Mouse (Mus musculus) cerebellum, postnatal 4 days (tissue): ENCODE measurements around the gene Tbc1d30.

Experiments used
- DNase-seq, 2 experiments: peaks; one replicate each; pipeline ENCODE4 v3.0.0; 2022; ENCODE audit warnings: low spot score in 2 of 2, mixed read lengths in 1 of 2

The Tbc1d30 gene

DNA sequence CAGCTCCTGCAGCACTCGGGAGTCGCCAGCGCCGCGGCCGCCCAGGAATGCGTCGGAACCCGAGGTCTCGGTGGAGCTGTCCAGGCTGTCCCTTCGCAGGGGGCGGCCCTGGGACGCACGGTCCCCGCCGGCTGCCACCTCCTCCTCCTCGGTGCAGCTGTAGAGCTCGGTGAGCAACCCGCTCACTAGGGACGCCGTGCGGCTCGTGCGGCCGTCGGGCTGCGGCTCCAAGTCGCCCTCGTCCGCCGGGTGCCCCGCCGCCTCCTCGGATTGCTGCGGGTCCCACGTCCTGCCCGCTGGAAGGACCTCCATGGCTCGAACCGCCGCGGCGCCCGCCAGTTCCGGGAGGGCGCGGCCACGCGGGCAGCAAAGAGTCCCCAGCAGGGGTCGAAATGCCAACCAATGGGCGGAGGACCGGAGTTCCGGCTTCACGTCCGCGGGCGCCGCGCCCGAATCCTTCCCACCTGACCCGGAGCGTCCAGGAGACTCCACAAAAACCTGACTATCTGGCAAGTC lies at the start of gene Tbc1d30:
Gene Tbc1d30 (minus strand): TSS at position 213 of the 516 bp plus-strand sequence.
- DNase-seq, result peak in 1 of 2 experiments; percentile 35

DNA sequence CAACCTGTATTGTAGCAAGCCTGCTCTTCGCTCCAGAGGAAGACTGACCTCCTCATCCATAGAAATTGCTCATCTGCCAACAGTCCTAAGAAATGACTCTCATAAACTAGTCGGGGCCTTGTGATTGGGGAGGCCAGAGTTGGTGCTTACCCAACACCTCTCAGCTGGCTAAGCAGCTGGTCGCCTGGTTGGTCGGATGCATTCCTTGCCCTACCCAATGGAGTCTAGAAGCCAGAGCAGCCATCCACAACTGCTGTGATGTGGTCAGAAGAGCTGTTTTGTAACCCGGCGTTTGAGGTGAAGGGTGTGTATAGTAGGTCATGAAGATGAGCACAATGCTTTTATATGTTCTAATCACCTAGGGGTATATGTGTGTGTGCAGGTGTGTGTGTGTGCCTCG lies 47.5 kb upstream of the Tbc1d30 start:
- DNase-seq, result no peak

GRCm38 (mm10) chr10:121395542-121396176 lies 44.6 kb upstream of the Tbc1d30 start:
- no peak for DNase-seq

- no peak for DNase-seq
Measured at GRCm38 (mm10) chr10:121394789-121395325, 43.8 kb upstream of the Tbc1d30 start.

- DNase-seq, result no peak
Measured at GRCm38 (mm10) chr10:121394270-121394669, 43.2 kb upstream of the Tbc1d30 start.

GRCm38 (mm10) chr10:121391901-121392300 lies 40.8 kb upstream of the Tbc1d30 start:
- DNase-seq, result no peak

DNA sequence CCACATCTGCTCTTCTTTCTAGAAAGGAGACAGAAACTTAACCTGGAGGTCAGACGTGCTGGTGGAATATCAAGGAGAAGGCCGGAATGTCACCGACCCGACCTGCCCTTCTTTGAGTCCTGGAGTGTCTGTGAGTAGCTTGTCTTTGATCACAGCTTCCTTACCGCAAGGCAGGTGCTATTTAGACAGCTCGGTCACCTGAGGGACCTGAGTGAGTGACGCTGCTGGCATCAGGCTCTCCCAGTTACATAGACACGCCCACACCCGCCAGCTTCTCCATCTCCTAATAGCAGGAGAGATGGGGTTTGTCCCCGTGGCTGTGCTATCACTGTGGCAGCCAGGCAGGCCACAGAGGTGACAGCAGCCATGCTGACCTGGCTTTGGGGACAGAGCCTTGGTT lies 39.5 kb upstream of the Tbc1d30 start:
- no peak for DNase-seq

GRCm38 (mm10) chr10:121386347-121386746 lies 35.3 kb upstream of the Tbc1d30 start:
- DNase-seq, result no peak

DNA sequence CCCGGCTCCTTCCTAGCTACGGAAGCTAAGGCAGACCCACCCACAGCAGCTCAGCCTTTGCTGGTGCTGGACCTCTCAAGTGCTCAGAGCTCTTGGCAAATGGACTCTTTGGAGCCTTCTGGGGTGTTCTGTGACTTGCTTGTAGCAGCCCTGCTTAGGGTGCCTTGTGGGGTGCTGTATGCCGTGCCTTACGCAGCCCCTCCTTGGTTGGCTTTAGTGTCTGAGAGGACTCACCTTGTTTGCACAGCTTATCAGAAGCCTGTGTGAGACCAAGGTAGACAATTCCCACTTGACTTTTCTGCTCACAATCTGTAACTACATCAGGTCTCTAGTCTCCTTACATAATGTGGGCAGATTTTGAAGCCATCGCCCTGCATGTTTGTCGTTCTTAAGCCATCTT lies 34.6 kb upstream of the Tbc1d30 start:
- DNase-seq, result no peak

- no peak for DNase-seq
Measured at GRCm38 (mm10) chr10:121384710-121385109, 33.6 kb upstream of the Tbc1d30 start.

DNA sequence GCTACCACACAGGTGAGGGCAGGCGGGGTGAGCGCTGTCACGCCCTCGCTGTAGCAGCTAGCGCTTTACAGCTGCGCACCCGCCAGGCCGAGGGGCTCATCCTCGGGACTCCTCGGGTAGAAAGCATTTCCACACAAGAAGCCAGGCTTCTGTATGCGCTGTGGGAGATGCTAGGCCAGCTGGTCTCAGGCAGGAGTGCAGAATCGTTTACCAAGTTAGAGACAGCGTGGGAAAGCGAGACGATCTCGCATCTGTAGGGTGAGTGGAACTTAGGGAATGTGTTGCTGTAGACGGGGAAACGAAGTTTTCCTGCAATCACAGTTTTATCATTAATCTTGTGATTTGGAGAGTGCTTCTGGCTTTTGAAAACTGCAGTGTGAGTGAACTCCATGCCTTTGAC lies 30.2 kb upstream of the Tbc1d30 start:
- no peak for DNase-seq

- DNase-seq, result no peak
Measured at GRCm38 (mm10) chr10:121379387-121379786, 28.3 kb upstream of the Tbc1d30 start.

GRCm38 (mm10) chr10:121376530-121377271 lies 25.6 kb upstream of the Tbc1d30 start:
- DNase-seq, result no peak

- no peak for DNase-seq
Measured at GRCm38 (mm10) chr10:121375649-121376493, 24.8 kb upstream of the Tbc1d30 start.

DNA sequence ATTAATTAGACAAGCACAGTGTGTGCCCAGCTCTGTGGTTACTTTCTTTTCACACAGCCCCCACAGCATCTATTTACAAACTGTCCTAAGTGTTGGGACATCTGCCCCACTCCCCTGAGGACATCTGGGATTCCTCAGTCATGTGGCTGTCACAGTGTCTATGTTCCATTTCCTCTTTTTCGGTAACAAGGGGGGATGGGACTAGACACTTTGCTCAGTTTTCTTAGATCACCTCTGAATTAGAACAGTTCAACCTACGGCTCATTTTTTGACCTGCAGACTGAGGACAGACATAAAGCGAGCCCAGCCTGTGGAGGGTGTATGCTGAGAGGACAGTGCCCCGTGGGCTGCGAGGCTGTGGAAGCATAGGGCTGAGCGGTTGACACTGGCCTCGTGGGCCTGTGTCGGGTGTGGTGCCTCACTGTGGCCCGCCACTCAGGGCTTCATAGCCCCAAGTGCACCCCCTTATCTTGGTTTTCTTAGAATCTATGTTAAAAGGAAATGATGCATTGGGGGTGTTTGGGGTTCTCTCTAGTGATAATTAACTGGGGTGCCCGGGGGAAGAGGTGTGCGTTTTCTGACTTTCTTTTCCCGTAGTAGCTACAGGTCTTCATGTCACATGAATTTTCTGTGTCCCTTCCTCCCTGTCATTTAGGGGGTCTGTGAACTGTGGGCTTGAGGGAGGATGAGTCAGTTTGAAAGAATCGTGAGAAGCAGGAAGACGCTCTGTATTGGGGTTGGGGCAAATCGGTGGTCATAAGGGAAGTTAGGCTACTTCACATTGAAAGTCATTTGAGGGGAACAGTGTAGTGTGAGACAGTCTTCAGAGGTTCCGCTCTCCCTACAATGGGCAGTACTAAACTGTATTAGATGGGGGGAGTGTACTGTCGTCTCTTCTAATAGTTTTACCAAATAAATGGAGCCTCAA lies 23.9 kb upstream of the Tbc1d30 start:
- no peak for DNase-seq

DNA sequence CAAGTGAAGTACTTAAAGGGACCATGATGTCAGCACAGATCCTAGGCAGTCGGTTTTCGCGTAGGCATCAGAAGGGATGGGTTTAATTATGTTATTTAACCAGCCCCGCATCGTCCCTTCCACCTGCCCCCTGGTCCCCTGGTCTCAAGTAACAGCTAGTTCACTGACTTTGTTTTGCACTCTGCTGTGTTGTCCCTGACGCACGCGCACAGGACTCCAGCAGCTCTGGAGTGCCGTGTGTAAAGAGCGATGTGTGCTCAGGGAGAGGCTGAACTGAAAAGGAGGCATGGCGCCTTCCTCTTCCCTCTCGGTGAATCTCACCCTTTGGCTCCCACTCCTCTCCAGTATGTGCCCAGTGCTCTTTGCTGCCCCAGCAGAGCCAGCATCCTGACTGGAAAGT lies 22.9 kb upstream of the Tbc1d30 start:
- no peak for DNase-seq

DNA sequence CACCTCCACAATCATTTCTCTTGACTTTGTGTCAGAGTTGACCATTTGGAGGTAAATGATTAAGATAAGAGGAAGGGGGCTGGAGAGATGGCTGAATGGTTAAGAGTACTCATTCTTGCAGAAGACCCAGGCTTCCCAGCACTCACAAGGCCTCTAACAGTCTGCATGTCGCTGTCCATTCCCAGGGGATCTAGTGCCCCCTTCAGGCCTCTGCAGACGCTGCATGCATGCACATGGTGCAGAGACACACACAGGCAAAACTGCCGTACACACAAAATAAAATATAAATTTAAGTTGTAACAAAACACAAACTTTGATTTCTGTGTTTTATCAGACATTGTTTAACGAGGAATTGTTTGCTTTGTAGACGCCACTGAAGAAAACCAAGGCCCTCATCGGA lies 19.7 kb upstream of the Tbc1d30 start:
- no peak for DNase-seq

DNA sequence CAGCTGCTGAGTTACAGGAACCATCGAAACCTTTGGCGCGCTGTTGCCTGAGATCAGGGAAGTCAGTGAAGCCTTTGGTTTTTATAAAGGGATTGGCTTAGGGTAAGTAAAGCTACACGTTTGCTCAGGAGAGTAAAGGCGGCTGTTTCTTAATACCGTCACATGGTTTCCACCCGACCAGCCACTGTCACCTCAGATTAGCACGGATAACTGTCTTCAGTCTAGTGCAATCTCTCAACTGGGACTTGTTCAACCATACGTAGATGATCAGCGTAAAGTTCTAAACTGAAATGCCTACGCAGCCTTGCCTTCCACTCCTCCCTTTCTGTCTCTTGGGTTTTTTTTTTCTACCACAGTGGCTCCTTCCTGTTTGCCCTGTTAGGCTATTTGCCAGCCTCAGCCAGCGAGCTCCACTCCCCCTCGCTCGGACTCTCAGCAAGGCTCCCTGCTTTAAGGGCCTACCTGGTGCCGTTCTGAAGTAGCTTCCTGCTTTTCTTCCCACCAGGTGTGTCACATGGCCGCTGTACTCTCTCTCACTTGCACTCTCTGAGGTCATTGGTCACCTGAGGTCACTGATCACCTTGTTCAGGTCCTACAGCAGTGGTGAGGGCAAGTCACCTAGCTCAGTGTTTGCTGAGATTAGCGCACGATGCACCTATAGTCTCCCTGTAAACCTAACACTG lies 17.8 kb upstream of the Tbc1d30 start:
- no peak for DNase-seq

GRCm38 (mm10) chr10:121367780-121368179 lies 16.7 kb upstream of the Tbc1d30 start:
- no peak for DNase-seq

DNA sequence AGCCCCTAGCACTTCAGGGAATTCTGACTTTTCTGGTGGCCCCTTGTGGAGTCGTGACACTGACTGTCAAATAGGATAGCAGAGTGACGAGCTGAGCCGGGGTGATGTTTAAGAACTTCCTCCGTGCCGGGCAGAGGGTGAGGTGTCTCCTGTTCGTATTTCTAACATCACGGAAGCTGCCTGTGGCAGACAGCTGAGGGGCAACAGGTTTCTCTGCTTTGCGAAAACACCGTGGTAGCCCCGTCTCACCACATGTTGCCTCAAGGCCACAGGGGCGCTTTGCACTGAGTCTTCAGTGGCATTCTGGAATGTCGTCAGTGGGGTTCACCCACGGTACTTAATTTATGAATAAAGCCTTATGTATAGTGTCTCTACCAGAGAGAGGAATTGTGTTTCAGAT lies 16.2 kb upstream of the Tbc1d30 start:
- DNase-seq, result no peak
